In the genomic region with DNA sequence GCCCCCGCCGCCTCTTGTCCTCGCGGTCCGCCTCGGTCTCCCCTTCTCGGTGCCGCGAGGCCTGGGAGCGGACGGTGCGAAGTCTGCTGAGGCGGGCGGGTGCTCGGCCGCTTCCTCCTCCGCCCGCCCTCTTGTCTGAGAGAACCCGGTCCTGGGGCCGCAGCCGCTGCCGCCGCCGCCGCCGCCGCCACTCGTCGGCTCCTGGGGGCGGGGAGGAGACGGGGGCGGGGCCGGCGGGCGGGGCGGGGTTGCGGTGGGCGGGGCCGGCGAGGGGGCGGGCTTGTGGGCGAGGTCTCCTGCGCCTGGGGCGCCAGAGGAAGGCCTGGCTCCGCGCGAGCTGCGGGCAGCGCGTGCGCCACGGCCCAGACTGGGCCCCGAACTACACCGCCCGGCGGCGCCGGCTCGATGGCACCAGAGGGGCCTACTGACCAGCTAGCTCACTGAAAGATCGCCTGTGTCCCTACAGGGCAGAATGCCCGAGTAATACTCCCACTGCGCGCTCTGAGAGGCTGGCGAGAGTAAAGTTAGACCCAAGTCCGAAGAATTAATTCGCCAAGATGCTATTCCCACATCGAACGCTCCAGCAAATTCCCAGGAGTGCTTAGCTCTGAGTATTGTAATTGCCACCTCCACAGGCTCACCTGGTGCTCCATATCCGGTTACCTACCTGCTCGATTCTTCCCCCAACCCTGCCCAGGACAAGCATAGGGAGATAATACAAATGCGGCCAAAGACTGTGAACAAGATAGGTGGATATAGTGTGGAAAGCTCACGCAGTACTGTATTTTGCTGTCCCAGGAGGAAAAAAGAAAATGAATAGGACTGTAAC, we compare ENCODE assay signal across 8 mouse cellular contexts. TPM values are rescaled to one million over a fixed set of nuclear protein-coding genes. Genes with fewer than 3 reads are reported as not detected.
DNase-seq lines count a peak whose midpoint lies in the region; ATAC-seq and TF ChIP-seq lines count a peak whose summit lies in the region.

A gene (minus strand): TSS at position 165 of the 829 bp plus-strand sequence.

- peak within 1 kb of the TSS; percentile 98 for H3K27ac ChIP-seq in hindbrain, embryonic 12.5 days

- WGBS in hindbrain, embryonic 12.5 days = 3% methylated on average over 53 of the region's 72 CpGs

- no peaks in the 10 kb centered on the region for H3K36me3 ChIP-seq in hindbrain, embryonic 12.5 days

- no peaks in the 10 kb centered on the region for H3K9me3 ChIP-seq in hindbrain, embryonic 12.5 days (replicated peaks)

- H3K4me1 ChIP-seq in hindbrain, embryonic 12.5 days = peaks cover 21% of the 10 kb centered on the region

- TF ChIP-seq CTCF in Patski (IDR thresholded peaks at IDR 0.05) = no peak

- CTCF ChIA-PET in Patski (lab: Charles Lee) = interaction anchor here (2.4 kb wide), 1 partner anchor 10 kb away, joined by 5 read pairs; no protein-coding TSS in a partner anchor

- peaks cover 4% of the 10 kb centered on the region for H3K27me3 ChIP-seq in Patski
- H3K27me3 ChIP-seq in hindbrain, embryonic 12.5 days = no peaks in the 10 kb centered on the region

- POLR2A ChIA-PET in Patski (lab: Charles Lee) = interaction anchor here (1.4 kb wide), 1 partner anchor 62 kb away, joined by 4 read pairs; no protein-coding TSS in a partner anchor

- peak within 1 kb of the TSS; percentile 81 for H3K4me2 ChIP-seq in hindbrain, embryonic 12.5 days (replicated peaks)

- ATAC-seq in Patski = peak; percentile 92
- ATAC-seq in hindbrain, embryonic 12.5 days (ENCODE audit: low FRiP score) = peak; percentile 96

- in situ Hi-C loops in Patski (cut with MboI; ENCODE audit: low pct_unique_long_range_greater_than_20kb) = no loop called here

- peak within 1 kb of the TSS; percentile 92 for H3K9ac ChIP-seq in hindbrain, embryonic 12.5 days

- H3K4me3 ChIP-seq in hindbrain, embryonic 12.5 days = peak within 1 kb of the TSS; percentile 86

- no peak for DNase-seq in Patski (ENCODE audit: low read depth, low spot score)
- peak; percentile 93 to 96 for DNase-seq in cerebellum, postnatal 10 days
- peak; percentile 65 to 81 for DNase-seq in frontal cortex, postnatal 10 days (ENCODE audit: low spot score in 2 of 2)
- peak; percentile 78 to 80 for DNase-seq in layer of hippocampus, postnatal 14 days (ENCODE audit: low spot score in 2 of 2)
- DNase-seq in lung, postnatal 10 days = peak; percentile 88
- peak; percentile 70 for DNase-seq in ovary, postnatal 14 days (ENCODE audit: low spot score)
- peak; percentile 86 for DNase-seq in thymus, postnatal 14 days

RNA-seq across cellular contexts. Expression of the gene that starts here (rescaled TPM):
- polyA plus RNA-seq in Patski (2021) = 38.0 TPM
- 16.6 and 18.3 TPM in 2 replicates for polyA plus RNA-seq in hindbrain, embryonic 12.5 days (2016; fragmentation: Nextera tagmentation; extraction: Ambion mirVana)
- 10 to 100 TPM; 28.8 to 30.9 TPM for total RNA-seq in layer of hippocampus, postnatal 14 days (2021)
